Mouse (Mus musculus): ENCODE data around the gene Slc25a34.

- no peak for TF ChIP-seq CTCF (IDR thresholded peaks at IDR 0.05; ENCODE audit: borderline replicate concordance, insufficient read depth, low read depth, low read length)
- TF ChIP-seq POLR2A (IDR thresholded peaks at IDR 0.05; ENCODE audit: borderline replicate concordance, insufficient read depth, low read length), result no peak
Observed at GRCm38 (mm10) chr4:141602523-141603223, 20.9 kb downstream of the Slc25a34 start.

Data from cerebellum, adult 2 months (tissue).